Mouse (Mus musculus): Measurements from ENCODE around the gene Lcn8.

Gene Lcn8

GRCm38 (mm10) chr2:25652902-25653301, at the start of gene Lcn8:
Gene Lcn8 (plus strand): TSS chr2:25653120.
- DNase-seq = no peak

- DNase-seq = peak; percentile 90
These were observed 44.9 kb upstream of the Lcn8 start, which contains the start of gene Rabl6 for GRCm38 (mm10) chr2:25607761-25608622. Gene Rabl6 (minus strand): TSS chr2:25608521.

GRCm38 (mm10) chr2:25608671-25609070, 44.2 kb upstream of the Lcn8 start:
- no peak for DNase-seq

- DNase-seq = no peak
These were observed 36.5 kb upstream of the Lcn8 start for GRCm38 (mm10) chr2:25616398-25616797.

- DNase-seq = no peak
These were observed 35.3 kb upstream of the Lcn8 start, which contains the start of gene Ccdc183 for GRCm38 (mm10) chr2:25617578-25617977. Gene Ccdc183 (minus strand): TSS chr2:25617678.

GRCm38 (mm10) chr2:25620386-25620785, 32.5 kb upstream of the Lcn8 start:
- DNase-seq = peak; percentile 33

GRCm38 (mm10) chr2:25620852-25621228, 32.1 kb upstream of the Lcn8 start:
- no peak for DNase-seq

GRCm38 (mm10) chr2:25621229-25622200, 31.4 kb upstream of the Lcn8 start, which contains the start of gene Tmem141:
Gene Tmem141 (minus strand): TSS chr2:25622005.
- peak; percentile 68 for DNase-seq

- DNase-seq = no peak
These were observed 26.9 kb upstream of the Lcn8 start for GRCm38 (mm10) chr2:25625986-25626385.

- no peak for DNase-seq
These were observed 25.1 kb upstream of the Lcn8 start, which contains the start of gene Fcna for GRCm38 (mm10) chr2:25627811-25628210. Gene Fcna (minus strand): TSS chr2:25628030.

- no peak for DNase-seq
These were observed 24.2 kb upstream of the Lcn8 start for GRCm38 (mm10) chr2:25628738-25629137.

- DNase-seq = no peak
These were observed 19.3 kb upstream of the Lcn8 start for GRCm38 (mm10) chr2:25633616-25634015.

- DNase-seq = no peak
These were observed 18.9 kb upstream of the Lcn8 start for GRCm38 (mm10) chr2:25634046-25634445.

- peak; percentile 65 for DNase-seq
These were observed 13.0 kb upstream of the Lcn8 start for GRCm38 (mm10) chr2:25639890-25640289.

GRCm38 (mm10) chr2:25654502-25654901, 1.6 kb downstream of the Lcn8 start:
- no peak for DNase-seq

GRCm38 (mm10) chr2:25656691-25657090, 3.8 kb downstream of the Lcn8 start:
- no peak for DNase-seq

GRCm38 (mm10) chr2:25657246-25657645, 4.3 kb downstream of the Lcn8 start:
- DNase-seq = no peak

- no peak for DNase-seq
These were observed 4.7 kb downstream of the Lcn8 start, which contains the start of gene Lcn5 for GRCm38 (mm10) chr2:25657652-25658051. Gene Lcn5 (plus strand): TSS chr2:25657952.

- DNase-seq = no peak
These were observed 7.4 kb downstream of the Lcn8 start for GRCm38 (mm10) chr2:25660279-25660678.

GRCm38 (mm10) chr2:25661245-25661970, 8.5 kb downstream of the Lcn8 start:
- no peak for DNase-seq

- peak; percentile 83 for DNase-seq
These were observed 10.6 kb downstream of the Lcn8 start for GRCm38 (mm10) chr2:25663511-25663910.

- no peak for DNase-seq
These were observed 11.2 kb downstream of the Lcn8 start for GRCm38 (mm10) chr2:25664125-25664524.

All from thymus, postnatal 14 days (tissue).